Mouse (Mus musculus): ENCODE measurements around the gene Reln. TPM values are rescaled to one million over a fixed set of nuclear protein-coding genes. Genes with fewer than 3 reads are reported as not detected.

The Reln gene
- polyA plus RNA-seq, 1 experiment from 2014 or later, result 33.6 TPM

Other genes with a start within 250 kb of the Reln start
- gene Orc5, start 205.7 kb upstream of the Reln start, polyA plus RNA-seq (2015; fragmentation: Nextera tagmentation; extraction: Ambion mirVana), result 37.9 and 42.1 TPM in 2 replicates

Data from forebrain, embryonic 13.5 days (tissue).